Mouse (Mus musculus) stomach, postnatal 0 days (tissue): Measurements from ENCODE around the gene Olfr9.

ENCODE experiments used
- CTCF ChIP-seq: IDR thresholded peaks from 2 replicates; pipeline ENCODE4 v1.5.1; 2016; ENCODE audit warnings: antibody characterized with exemption, low read depth, mild to moderate bottlenecking, moderate library complexity
- EP300 ChIP-seq: optimal IDR thresholded peaks from 2 replicates; pipeline ENCODE3; 2016; ENCODE audit warnings: antibody characterized with exemption

DNA sequence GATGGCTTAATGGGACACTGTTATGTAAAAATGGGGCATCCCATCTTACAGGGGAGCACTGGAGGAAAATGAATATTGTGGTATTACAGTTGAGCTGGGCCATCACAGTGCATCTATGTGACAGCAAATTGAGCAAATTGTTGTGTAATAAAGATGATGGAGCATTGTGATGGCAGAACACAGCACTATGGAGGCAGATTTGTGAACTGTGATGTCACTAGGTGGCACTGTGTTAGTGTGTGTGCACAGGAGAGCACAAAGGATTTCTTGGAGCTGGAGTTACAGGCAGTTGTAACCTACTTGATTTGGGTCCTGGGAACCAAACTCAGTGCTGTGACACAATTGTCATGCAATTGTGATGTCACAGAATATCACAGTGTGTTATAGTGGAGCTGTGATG is 34.1 kb downstream of the Olfr9 start:
- 0 out of 2 replicates have a peak, but pooled peaks have one; percentile 18 for TF ChIP-seq CTCF
- TF ChIP-seq EP300 = no peak
